7 mouse cellular contexts compared by ENCODE assay signal in the genomic region with DNA sequence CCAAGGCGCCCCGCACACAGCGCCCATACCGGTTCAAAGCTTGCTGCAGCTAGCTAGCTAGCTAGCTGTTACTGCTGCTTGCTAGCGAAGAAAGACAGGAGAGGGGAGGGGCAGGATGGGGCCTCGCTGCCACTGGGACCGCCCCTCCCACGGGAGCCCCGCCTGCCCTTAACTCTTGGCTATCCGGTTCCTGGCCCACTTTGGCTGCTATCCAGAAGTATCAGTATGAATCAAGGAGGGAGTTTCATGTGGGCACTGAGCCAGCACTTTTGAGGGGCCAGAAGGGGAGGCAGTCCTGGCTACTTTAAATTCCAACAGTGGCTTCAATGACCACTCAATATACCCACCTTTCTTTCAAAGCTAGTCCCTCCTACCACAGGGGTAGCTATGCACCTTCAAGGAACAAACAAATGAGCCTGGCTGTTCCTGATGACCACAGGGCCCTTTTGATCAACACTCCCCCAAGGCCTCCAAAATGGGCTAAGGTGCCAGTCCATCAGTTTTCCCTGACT. TPM values are rescaled to one million over a fixed set of nuclear protein-coding genes. Genes with fewer than 3 reads are reported as not detected.
DNase-seq lines count a peak whose midpoint lies in the region; ATAC-seq and TF ChIP-seq lines count a peak whose summit lies in the region.

No protein-coding gene starts in this region.

- no peaks in the 10 kb centered on the region for H3K27me3 ChIP-seq in neural tube, embryonic 11.5 days (ENCODE audit: control insufficient read depth, insufficient read depth, low read length)
- H3K27me3 ChIP-seq in limb, embryonic 14.5 days (ENCODE audit: control insufficient read depth, insufficient read depth, low read length) = no peaks in the 10 kb centered on the region
- H3K27me3 ChIP-seq in neural tube, embryonic 13.5 days = peaks cover 8% of the 10 kb centered on the region; the same call in 1 of the 2 replicates

- no peaks in the 10 kb centered on the region for H3K9me3 ChIP-seq in neural tube, embryonic 11.5 days (ENCODE audit: control insufficient read depth, low read length)
- H3K9me3 ChIP-seq in limb, embryonic 14.5 days (ENCODE audit: control insufficient read depth, low read length) = no peaks in the 10 kb centered on the region
- H3K9me3 ChIP-seq in neural tube, embryonic 13.5 days = no peaks in the 10 kb centered on the region

- WGBS in neural tube, embryonic 11.5 days = 0% methylated on average over 10 of the region's 10 CpGs
- whole genome bisulfite sequencing in limb, embryonic 14.5 days = under 1% methylated on average over 10 of the region's 10 CpGs
- WGBS in neural tube, embryonic 13.5 days = under 1% methylated on average over 10 of the region's 10 CpGs

- peak; percentile 48 for DNase-seq in neural tube, embryonic 11.5 days (ENCODE audit: low spot score)
- no peak for DNase-seq in neural tube, embryonic 10.5 days (ENCODE audit: extremely low spot score, low spot score)
- peak; percentile 95 for DNase-seq in cerebellum, adult 9-11 months
- DNase-seq in heart, postnatal 4 days = peak; percentile 25
- DNase-seq in limb, embryonic 14.5 days (ENCODE audit: low spot score) = peak; percentile 61

- TF ChIP-seq POLR2A in limb, embryonic 14.5 days (IDR thresholded peaks at IDR 0.05; ENCODE audit: borderline replicate concordance, extremely low read depth, insufficient read depth, insufficient read length) = no peak

- peak overlapping the region; percentile 24 for H3K4me2 ChIP-seq in neural tube, embryonic 11.5 days (ENCODE audit: low read depth)
- H3K4me2 ChIP-seq in limb, embryonic 14.5 days (replicated peaks; ENCODE audit: low read depth, low read length, severe bottlenecking) = no peak overlapping the region
- peak overlapping the region; percentile 36 for H3K4me2 ChIP-seq in neural tube, embryonic 13.5 days

- H3K27ac ChIP-seq in neural tube, embryonic 11.5 days (ENCODE audit: low read depth, low read length) = no peak overlapping the region
- no peak overlapping the region for H3K27ac ChIP-seq in limb, embryonic 14.5 days (replicated peaks; ENCODE audit: low read depth, low read length)
- H3K27ac ChIP-seq in neural tube, embryonic 13.5 days (replicated peaks) = no peak overlapping the region

- H3K9ac ChIP-seq in neural tube, embryonic 11.5 days (ENCODE audit: low read length) = peak overlapping the region; percentile 18; the same call in 1 of the 2 replicates
- H3K9ac ChIP-seq in limb, embryonic 14.5 days (ENCODE audit: low read depth, low read length, severe bottlenecking) = no peak overlapping the region
- peak overlapping the region; percentile 38; the same call in 1 of the 2 replicates for H3K9ac ChIP-seq in neural tube, embryonic 13.5 days

- 0 out of 2 replicates have a peak, but pooled peaks have one; percentile 28 for ATAC-seq in neural tube, embryonic 11.5 days (ENCODE audit: insufficient read depth, low FRiP score, low TSS enrichment)
- no peak for ATAC-seq in limb, embryonic 14.5 days (ENCODE audit: low FRiP score, low read depth)
- peak; percentile 38 for ATAC-seq in neural tube, embryonic 13.5 days (ENCODE audit: low read depth)
- no peak for ATAC-seq in erythroblast, adult 5-6 weeks (replicated peaks; ENCODE audit: low FRiP score, poor library complexity, severe bottlenecking)

- 0 out of 2 replicates have a peak overlapping the region, but pooled peaks have one; percentile 12 for H3K4me3 ChIP-seq in neural tube, embryonic 11.5 days (ENCODE audit: low read depth, low read length)
- H3K4me3 ChIP-seq in limb, embryonic 14.5 days (replicated peaks; ENCODE audit: low read length) = no peak overlapping the region
- H3K4me3 ChIP-seq in neural tube, embryonic 13.5 days = peak overlapping the region; percentile 18

- H3K4me1 ChIP-seq in neural tube, embryonic 11.5 days (ENCODE audit: control insufficient read depth, insufficient read depth, low read length) = peaks cover 6% of the 10 kb centered on the region
- H3K4me1 ChIP-seq in limb, embryonic 14.5 days (ENCODE audit: control insufficient read depth, insufficient read depth, low read length) = peaks cover 10% of the 10 kb centered on the region
- H3K4me1 ChIP-seq in neural tube, embryonic 13.5 days (replicated peaks) = peaks cover 74% of the 10 kb centered on the region

- no peaks in the 10 kb centered on the region for H3K36me3 ChIP-seq in neural tube, embryonic 11.5 days (ENCODE audit: control insufficient read depth, insufficient read depth, low read length)
- H3K36me3 ChIP-seq in limb, embryonic 14.5 days (ENCODE audit: control insufficient read depth, insufficient read depth, low read length) = no peaks in the 10 kb centered on the region
- no peaks in the 10 kb centered on the region for H3K36me3 ChIP-seq in neural tube, embryonic 13.5 days

RNA-seq across cellular contexts. Expression of a gene that starts 37.2 kb away (rescaled TPM):
- 1.4 and 1.6 TPM in 2 replicates for polyA plus RNA-seq in neural tube, embryonic 11.5 days (2014; fragmentation: Nextera tagmentation; extraction: Ambion mirVana)
- not detected for total RNA-seq in heart, postnatal 4 days (2021)
- 11.4 and 15.1 TPM in 2 replicates for polyA plus RNA-seq in limb, embryonic 14.5 days (2012; rRNA removed)
- 9.9 and 10.6 TPM in 2 replicates for polyA plus RNA-seq in limb, embryonic 14.5 days (2014; fragmentation: Nextera tagmentation; extraction: Ambion mirVana)
- 6.1 and 6.2 TPM in 2 replicates for polyA plus RNA-seq in neural tube, embryonic 13.5 days (2015; fragmentation: Nextera tagmentation; extraction: Ambion mirVana)
- not detected in 2 replicates for total RNA-seq in erythroblast, adult 5-6 weeks (2015; ENCODE audit: low replicate concordance)
- not detected in 2 replicates for total RNA-seq in erythroblast, adult 5-6 weeks (2017; ENCODE audit: low replicate concordance)

RNA-seq across cellular contexts. Expression of a gene that starts 47.4 kb away (rescaled TPM):
- polyA plus RNA-seq in neural tube, embryonic 11.5 days (2014; fragmentation: Nextera tagmentation; extraction: Ambion mirVana) = 6.9 and 8.3 TPM in 2 replicates
- 10 to 100 TPM; 16.6 to 17.1 TPM for total RNA-seq in heart, postnatal 4 days (2021)
- 24.4 and 28.0 TPM in 2 replicates for polyA plus RNA-seq in limb, embryonic 14.5 days (2012; rRNA removed)
- polyA plus RNA-seq in limb, embryonic 14.5 days (2014; fragmentation: Nextera tagmentation; extraction: Ambion mirVana) = 6.7 and 9.0 TPM in 2 replicates
- polyA plus RNA-seq in neural tube, embryonic 13.5 days (2015; fragmentation: Nextera tagmentation; extraction: Ambion mirVana) = 15.9 and 17.8 TPM in 2 replicates
- total RNA-seq in erythroblast, adult 5-6 weeks (2015; ENCODE audit: low replicate concordance) = 0.42 and 2.7 TPM in 2 replicates
- 0.42 and 3.6 TPM in 2 replicates for total RNA-seq in erythroblast, adult 5-6 weeks (2017; ENCODE audit: low replicate concordance)

RNA-seq across cellular contexts. Expression of a gene that starts 55.5 kb away (rescaled TPM):
- polyA plus RNA-seq in neural tube, embryonic 11.5 days (2014; fragmentation: Nextera tagmentation; extraction: Ambion mirVana) = 36.1 and 38.2 TPM in 2 replicates
- total RNA-seq in heart, postnatal 4 days (2021) = 10 to 100 TPM; 34.9 to 37.5 TPM
- 76.3 and 86.2 TPM in 2 replicates for polyA plus RNA-seq in limb, embryonic 14.5 days (2012; rRNA removed)
- polyA plus RNA-seq in limb, embryonic 14.5 days (2014; fragmentation: Nextera tagmentation; extraction: Ambion mirVana) = 36.9 and 43.9 TPM in 2 replicates
- 36.6 and 36.8 TPM in 2 replicates for polyA plus RNA-seq in neural tube, embryonic 13.5 days (2015; fragmentation: Nextera tagmentation; extraction: Ambion mirVana)
- total RNA-seq in erythroblast, adult 5-6 weeks (2015; ENCODE audit: low replicate concordance) = 11.7 and 19.6 TPM in 2 replicates
- 11.1 and 11.2 TPM in 2 replicates for total RNA-seq in erythroblast, adult 5-6 weeks (2017; ENCODE audit: low replicate concordance)

RNA-seq across cellular contexts. Expression of a gene that starts 58.7 kb away (rescaled TPM):
- 191 and 218 TPM in 2 replicates for polyA plus RNA-seq in neural tube, embryonic 11.5 days (2014; fragmentation: Nextera tagmentation; extraction: Ambion mirVana)
- not detected for total RNA-seq in heart, postnatal 4 days (2021)
- 0.60 and 1.6 TPM in 2 replicates for polyA plus RNA-seq in limb, embryonic 14.5 days (2012; rRNA removed)
- 0.30 and 0.77 TPM in 2 replicates for polyA plus RNA-seq in limb, embryonic 14.5 days (2014; fragmentation: Nextera tagmentation; extraction: Ambion mirVana)
- 119 and 125 TPM in 2 replicates for polyA plus RNA-seq in neural tube, embryonic 13.5 days (2015; fragmentation: Nextera tagmentation; extraction: Ambion mirVana)
- not detected in 2 replicates for total RNA-seq in erythroblast, adult 5-6 weeks (2015; ENCODE audit: low replicate concordance)
- not detected in 2 replicates for total RNA-seq in erythroblast, adult 5-6 weeks (2017; ENCODE audit: low replicate concordance)

Comparison
In these comparisons a context has a peak if more than half of its experiments do, and no peak if none do; other contexts are left out.
1. ATAC-seq: peak in neural tube, embryonic 11.5 days (single experiment) and neural tube, embryonic 13.5 days (single experiment); none in limb, embryonic 14.5 days (single experiment) and erythroblast, adult 5-6 weeks (single experiment).